Mouse (Mus musculus): ENCODE data around the gene Rbl1.
"Not testable (repeated sequence)": the region's sequence is repeated elsewhere in the genome, so short reads cannot be mapped to it uniquely, and the experiment has no call there.

DNA sequence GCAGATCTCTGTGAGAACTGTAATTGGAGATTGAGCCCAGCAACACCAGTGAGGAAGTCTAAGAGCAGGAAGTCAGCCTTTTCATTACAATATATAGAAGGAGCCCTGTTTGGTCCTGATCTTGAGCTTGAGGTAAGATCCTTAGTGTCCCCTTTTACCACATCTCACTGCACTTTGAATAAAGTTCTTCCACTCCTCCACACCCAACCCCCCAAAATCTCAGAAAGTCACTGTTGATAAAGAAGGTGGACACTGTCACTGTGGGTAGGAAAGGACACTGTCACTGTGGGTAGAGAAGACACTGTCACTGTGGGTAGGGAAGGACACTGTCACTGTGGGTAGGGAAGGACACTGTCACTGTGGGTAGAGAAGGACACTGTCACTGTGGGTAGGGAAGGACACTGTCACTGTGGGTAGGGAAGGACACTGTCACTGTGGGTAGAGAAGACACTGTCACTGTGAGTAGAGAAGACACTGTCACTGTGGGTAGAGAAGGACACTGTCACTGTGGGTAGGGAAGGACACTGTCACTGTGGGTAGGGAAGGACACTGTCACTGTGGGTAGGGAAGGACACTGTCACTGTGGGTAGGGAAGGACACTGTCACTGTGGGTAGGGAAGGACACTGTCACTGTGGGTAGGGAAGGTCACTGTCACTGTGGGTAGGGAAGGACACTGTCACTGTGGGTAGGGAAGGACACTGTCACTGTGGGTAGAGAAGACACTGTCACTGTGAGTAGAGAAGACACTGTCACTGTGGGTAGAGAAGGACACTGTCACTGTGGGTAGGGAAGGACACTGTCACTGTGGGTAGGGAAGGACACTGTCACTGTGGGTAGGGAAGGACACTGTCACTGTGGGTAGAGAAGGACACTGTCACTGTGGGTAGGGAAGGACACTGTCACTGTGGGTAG, 38.8 kb downstream of the Rbl1 start:
- not testable (repeated sequence) for TF ChIP-seq CTCF (IDR thresholded peaks at IDR 0.05 in 2 of 3, conservative IDR thresholded peaks at IDR 0.05 in 1 of 3; ENCODE audit: control insufficient read depth in 1 of 3, insufficient read depth in 1 of 3, low read depth in 2 of 3, low read length in 3 of 3, poor library complexity in 1 of 3, severe bottlenecking in 1 of 3); CHD1 (IDR thresholded peaks at IDR 0.05; ENCODE audit: low read depth, low read length); POLR2A (IDR thresholded peaks at IDR 0.05; ENCODE audit: control insufficient read depth in 1 of 2, insufficient read depth in 1 of 2, low read depth in 1 of 2, low read length in 2 of 2, poor library complexity in 1 of 2); USF1 (IDR thresholded peaks at IDR 0.05; ENCODE audit: low read depth, low read length); UBTF (IDR thresholded peaks at IDR 0.05; ENCODE audit: borderline replicate concordance, insufficient read depth, low read depth, low read length); MAX (IDR thresholded peaks at IDR 0.05; ENCODE audit: low read length); MAFK (IDR thresholded peaks at IDR 0.05; ENCODE audit: borderline replicate concordance, low read depth, low read length); KAT2A (conservative IDR thresholded peaks at IDR 0.05; ENCODE audit: low read depth, low read length); SMC3 (IDR thresholded peaks at IDR 0.05; ENCODE audit: low read depth, low read length); NELFE (IDR thresholded peaks at IDR 0.05; ENCODE audit: low read depth, low read length)

Data from MEL (cell line).